Mouse (Mus musculus): ENCODE data around the gene Hpn.

Hpn gene

DNA sequence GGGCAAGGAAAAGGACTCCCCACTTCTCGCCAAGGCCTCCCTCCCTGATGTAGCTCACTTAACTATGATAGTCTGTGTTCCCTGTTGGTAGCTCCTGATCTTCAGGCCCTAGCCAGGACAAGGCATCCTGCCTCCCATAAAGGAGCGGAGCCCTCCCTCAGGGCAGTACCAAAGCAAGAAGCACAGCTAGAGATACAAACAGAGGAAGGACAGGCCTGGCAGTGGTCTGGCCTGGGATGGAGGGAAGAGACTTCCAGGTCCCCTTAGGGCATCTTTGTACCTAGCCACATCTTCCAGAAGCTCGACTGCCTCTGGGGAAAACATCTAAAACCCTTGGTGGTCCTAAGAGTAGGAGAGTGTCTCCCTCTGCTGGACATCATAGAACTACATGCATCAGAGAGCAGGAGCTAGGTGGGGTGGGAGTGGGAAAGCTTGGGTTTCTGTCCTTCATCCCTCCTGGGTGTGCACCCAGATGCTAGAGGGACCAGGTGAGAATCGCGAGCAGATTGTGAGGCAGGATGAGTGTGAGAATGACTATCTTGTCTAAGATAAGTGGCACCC lies 37.1 kb downstream of the Hpn start:
- no peak for DNase-seq

DNA sequence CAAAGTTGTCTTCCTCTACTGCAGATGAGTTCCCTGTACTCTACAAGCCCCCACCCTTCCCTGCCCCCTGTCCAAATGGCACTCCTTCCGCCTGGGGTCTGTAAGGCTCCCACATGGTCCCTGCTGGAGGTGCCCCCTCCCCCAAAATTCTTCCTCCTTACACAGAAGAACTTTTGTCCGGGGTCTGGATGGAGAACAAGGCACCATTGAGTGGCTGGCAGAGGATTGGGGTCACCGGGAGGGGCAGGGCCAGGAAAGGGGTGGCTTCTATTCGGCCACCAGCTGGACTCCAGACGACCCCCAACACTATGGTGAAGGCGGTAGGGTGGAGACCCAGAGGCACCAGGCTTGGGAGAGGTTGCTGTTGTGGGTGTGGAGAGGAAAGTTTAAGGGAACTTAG lies 37.6 kb downstream of the Hpn start:
- no peak for DNase-seq

GRCm38 (mm10) chr7:31076492-31076891 lies 38.6 kb downstream of the Hpn start, which contains the start of gene Fxyd3:
Gene Fxyd3, minus strand, starts transcription at chr7:31076704.
- no peak for DNase-seq

- DNase-seq = no peak
Measured at GRCm38 (mm10) chr7:31074713-31075069, 40.4 kb downstream of the Hpn start.

GRCm38 (mm10) chr7:31074061-31074712 lies 40.9 kb downstream of the Hpn start:
- no peak for DNase-seq

- DNase-seq = no peak
Measured at GRCm38 (mm10) chr7:31073546-31073945, 41.5 kb downstream of the Hpn start.

- no peak for DNase-seq
Measured at GRCm38 (mm10) chr7:31072326-31072725, 42.8 kb downstream of the Hpn start.

DNA sequence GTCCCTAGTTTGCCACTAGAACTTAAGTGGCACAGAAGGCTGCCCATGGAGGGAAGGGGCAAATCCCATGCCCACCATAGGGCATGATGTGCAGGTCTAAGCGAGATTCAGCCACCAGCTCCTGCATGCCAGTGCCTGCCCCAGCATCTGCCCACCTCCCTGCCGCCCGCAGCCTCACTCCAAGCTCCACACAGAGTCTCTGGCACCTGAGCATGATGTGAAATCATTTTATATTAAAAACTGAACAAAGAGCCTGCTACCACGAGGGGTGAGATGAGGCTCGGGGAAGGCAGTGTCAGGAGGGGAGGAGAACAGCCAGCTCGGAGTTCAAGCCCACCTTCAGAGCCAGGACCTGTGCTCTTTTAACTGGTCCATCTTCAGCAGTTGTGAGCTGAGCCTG lies 44.8 kb downstream of the Hpn start:
- no peak for DNase-seq

DNA sequence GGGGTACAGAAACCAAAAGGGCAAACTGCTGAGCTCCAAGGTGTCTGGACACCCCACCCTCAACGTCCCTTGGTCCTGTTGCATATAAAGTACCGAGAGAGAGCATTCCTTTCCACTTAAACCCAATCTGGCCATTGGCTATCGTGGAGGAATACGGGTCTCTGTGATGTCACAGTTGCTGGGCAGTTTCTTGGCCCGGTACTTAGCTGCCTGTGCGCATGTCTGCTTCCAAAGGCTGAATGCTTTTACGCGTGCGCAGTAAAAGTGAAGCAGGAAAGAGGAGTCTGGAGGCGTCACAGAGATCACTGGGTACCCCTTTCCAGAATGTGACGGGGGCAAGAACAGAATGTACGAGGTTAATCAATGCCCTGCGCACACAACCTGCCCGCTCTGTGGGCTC lies 45.6 kb downstream of the Hpn start:
- no peak for DNase-seq

GRCm38 (mm10) chr7:31067836-31068235 lies 47.3 kb downstream of the Hpn start:
- DNase-seq = no peak

- DNase-seq = no peak
Measured at GRCm38 (mm10) chr7:31063074-31063560, 52.0 kb downstream of the Hpn start.

DNA sequence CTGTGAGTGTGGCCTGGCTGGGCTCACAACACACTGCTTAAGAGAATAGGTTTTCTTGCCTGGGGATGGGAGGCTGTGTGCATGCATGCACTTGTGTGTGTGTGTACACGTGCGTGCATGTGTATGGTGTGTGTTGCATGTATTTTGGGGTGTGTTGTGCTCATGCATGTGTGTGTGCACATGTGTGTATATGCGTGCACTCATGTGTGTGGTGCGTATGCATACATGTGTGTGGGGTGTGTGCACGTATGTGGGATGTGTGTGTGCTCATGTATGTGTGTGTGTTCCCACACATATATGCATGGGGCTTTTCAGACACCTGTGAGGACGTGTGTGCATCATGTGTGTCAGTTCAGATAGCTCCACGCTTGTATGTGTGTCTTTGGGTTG lies 54.5 kb downstream of the Hpn start:
- no peak for DNase-seq

GRCm38 (mm10) chr7:31059919-31060620 lies 55.0 kb downstream of the Hpn start:
- DNase-seq = no peak

GRCm38 (mm10) chr7:31059108-31059507 lies 56.0 kb downstream of the Hpn start, which contains the start of gene Lgi4:
Gene Lgi4, plus strand, starts transcription at chr7:31059342.
- peak; percentile 79 for DNase-seq

GRCm38 (mm10) chr7:31058211-31058610 lies 56.9 kb downstream of the Hpn start:
- no peak for DNase-seq

DNA sequence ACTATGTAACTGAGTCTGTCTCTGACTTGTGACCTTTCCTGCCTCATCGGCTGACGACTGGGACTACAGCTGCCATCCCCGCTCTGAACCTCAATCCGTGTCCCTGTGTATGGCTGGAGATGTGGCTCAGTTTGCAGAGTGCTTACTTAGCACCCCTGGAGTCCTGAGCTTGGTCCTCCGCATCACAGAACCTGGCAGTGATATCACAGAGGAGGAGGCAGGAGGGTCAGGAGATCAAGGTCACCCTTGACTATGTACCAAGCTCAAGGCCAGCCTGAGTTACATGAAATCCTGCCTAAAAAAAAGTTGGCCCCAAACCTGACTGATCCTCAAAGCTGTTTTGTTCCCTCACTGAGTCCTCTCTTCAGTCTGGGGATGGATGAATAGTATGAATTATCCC lies 57.4 kb downstream of the Hpn start:
- no peak for DNase-seq

- no peak for DNase-seq
Measured at GRCm38 (mm10) chr7:31057071-31057470, 58.0 kb downstream of the Hpn start, which contains the start of gene Fxyd1. Gene Fxyd1, minus strand, starts transcription at chr7:31057199.

DNA sequence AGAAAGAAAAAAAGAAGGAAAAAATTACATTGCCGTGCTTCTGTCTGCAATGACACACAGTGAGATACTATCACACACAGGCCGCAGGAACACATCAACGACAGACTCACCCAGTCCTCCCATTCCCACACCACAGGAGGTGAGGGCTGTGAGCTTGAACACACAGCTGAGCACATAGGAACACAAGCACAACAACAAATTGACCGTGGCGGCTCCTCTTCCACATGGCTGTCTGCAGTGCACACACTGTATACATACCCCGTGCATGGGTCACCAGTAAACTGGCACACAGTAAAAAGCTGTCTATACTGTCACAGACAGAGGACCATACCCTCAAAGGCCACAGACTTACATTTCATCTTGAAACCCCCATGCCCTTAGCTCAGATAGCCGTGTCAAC lies 58.6 kb downstream of the Hpn start:
- no peak for DNase-seq

GRCm38 (mm10) chr7:31055883-31056282 lies 59.2 kb downstream of the Hpn start:
- no peak for DNase-seq

GRCm38 (mm10) chr7:31055354-31055824 lies 59.7 kb downstream of the Hpn start:
- no peak for DNase-seq

GRCm38 (mm10) chr7:31054661-31055320 lies 60.3 kb downstream of the Hpn start:
- DNase-seq = no peak

GRCm38 (mm10) chr7:31053882-31054447 lies 61.1 kb downstream of the Hpn start:
- no peak for DNase-seq

Measured in right cerebral cortex, postnatal 25 days (tissue).